Mouse (Mus musculus) layer of hippocampus, adult 9-10 months (tissue): ENCODE results near the gene Aldh4a1.

Source experiments
- DNase-seq: peaks from one replicate; pipeline ENCODE4 v3.0.0; 2022; ENCODE audit warnings: low spot score

Aldh4a1 gene

GRCm38 (mm10) chr4:139683728-139684638, 61.3 kb downstream of the Aldh4a1 start:
- no peak for DNase-seq

- DNase-seq, result peak; percentile 46
Measured at GRCm38 (mm10) chr4:139684639-139685017, 62.0 kb downstream of the Aldh4a1 start.

GRCm38 (mm10) chr4:139688058-139688457, 65.4 kb downstream of the Aldh4a1 start:
- DNase-seq, result no peak

GRCm38 (mm10) chr4:139689627-139690269, 67.1 kb downstream of the Aldh4a1 start:
- no peak for DNase-seq

- no peak for DNase-seq
Measured at GRCm38 (mm10) chr4:139693315-139693714, 70.6 kb downstream of the Aldh4a1 start.

- DNase-seq, result no peak
Measured at GRCm38 (mm10) chr4:139697755-139698154, 75.1 kb downstream of the Aldh4a1 start.

GRCm38 (mm10) chr4:139698602-139699001, 75.9 kb downstream of the Aldh4a1 start:
- DNase-seq, result no peak
